Mouse (Mus musculus): ENCODE data around the gene Nkx2-5.

DNA sequence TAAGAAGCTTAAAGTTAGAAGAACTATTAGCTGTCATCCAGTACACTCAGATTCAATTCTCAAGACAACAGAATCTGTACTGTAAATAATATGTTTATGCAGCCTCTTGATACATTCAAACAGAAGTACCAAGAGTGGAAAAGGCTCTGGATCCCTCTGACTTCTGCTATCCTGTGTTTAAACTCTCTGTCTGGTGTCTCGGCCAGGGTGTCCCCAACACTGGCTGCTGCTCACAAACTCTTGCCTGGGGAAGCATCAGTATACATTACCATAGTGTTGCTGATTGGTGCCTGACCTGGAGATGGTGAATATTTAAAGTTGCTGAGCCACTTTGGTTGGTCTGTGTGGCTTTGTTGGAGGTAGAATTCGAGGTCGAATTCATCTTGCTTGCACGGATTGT is 17.0 kb upstream of the Nkx2-5 start:
- TF ChIP-seq USF1 (IDR thresholded peaks at IDR 0.05; ENCODE audit: low read depth) (no peak), POLR2A (IDR thresholded peaks at IDR 0.05; ENCODE audit: insufficient read length, low read depth) (no peak), MAX (IDR thresholded peaks at IDR 0.05; ENCODE audit: low read depth) (no peak), MYOG (IDR thresholded peaks at IDR 0.05; ENCODE audit: control insufficient read depth in 1 of 3, insufficient read depth in 1 of 3, insufficient read length in 2 of 3, low read depth in 2 of 3) (no peak), SRF (IDR thresholded peaks at IDR 0.05; ENCODE audit: control insufficient read depth, insufficient read length, low read depth) (no peak), POLR2AphosphoS2 (IDR thresholded peaks at IDR 0.05; ENCODE audit: insufficient read length, low read depth) (no peak), REST (IDR thresholded peaks at IDR 0.05; ENCODE audit: insufficient read depth, insufficient read length) (no peak), E2F4 (IDR thresholded peaks at IDR 0.05; ENCODE audit: insufficient read depth) (no peak), CEBPB (IDR thresholded peaks at IDR 0.05; ENCODE audit: insufficient read depth, poor library complexity, severe bottlenecking) (no peak), TCF3 (IDR thresholded peaks at IDR 0.05; ENCODE audit: insufficient read length, low read depth) (no peak)

Data from myocyte (in vitro differentiated cells).